Mouse (Mus musculus) erythroid progenitor cell, adult 5-6 weeks (primary cell): ENCODE measurements around the gene BC029722. TPM values are rescaled to one million over a fixed set of nuclear protein-coding genes. Genes with fewer than 3 reads are reported as not detected.
"Not testable (repeated sequence)": the region's sequence is repeated elsewhere in the genome, so short reads cannot be mapped to it uniquely, and the experiment has no call there.

Source experiments
- ATAC-seq: replicated peaks from 2 replicates; pipeline ENCODE4 v1.8.0; 2016; ENCODE audit warnings: moderate number of reproducible peaks, mild to moderate bottlenecking, moderate TSS enrichment, inconsistent platforms; ENCODE audit not compliant: poor library complexity, low FRiP score, severe bottlenecking
- total RNA-seq, 2 experiments: library from RNA; stranded (forward) in 1 of 2; stranded (reverse) in 1 of 2; fragments of 150-400 nt in 1 of 2; fragments of 186-747, 209-891 nt in 1 of 2; gene quantifications; 2 replicates each; pipeline versions ENCODE4 v1.2.3 to v1.2.4; 2015 to 2017; ENCODE audit warnings: low replicate concordance in 2 of 2

Gene BC029722
- total RNA-seq (2015; ENCODE audit: low replicate concordance) (not detected in 2 replicates), total RNA-seq (2017; ENCODE audit: low replicate concordance) (0.77 and 1.6 TPM in 2 replicates)

DNA sequence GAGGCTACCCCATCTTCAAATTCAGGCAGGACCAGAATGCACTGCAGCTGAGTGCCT is at the start of gene BC029722:
Gene BC029722 (minus strand): TSS at position 35 of the 57 bp plus-strand sequence.
- ATAC-seq: no peak

GRCm38 (mm10) chr2:155868320-155868719 is 49.1 kb upstream of the BC029722 start:
- ATAC-seq: no peak

GRCm38 (mm10) chr2:155863301-155863867 is 44.2 kb upstream of the BC029722 start:
- no peak for ATAC-seq

GRCm38 (mm10) chr2:155862573-155863300 is 43.5 kb upstream of the BC029722 start:
- no peak for ATAC-seq

DNA sequence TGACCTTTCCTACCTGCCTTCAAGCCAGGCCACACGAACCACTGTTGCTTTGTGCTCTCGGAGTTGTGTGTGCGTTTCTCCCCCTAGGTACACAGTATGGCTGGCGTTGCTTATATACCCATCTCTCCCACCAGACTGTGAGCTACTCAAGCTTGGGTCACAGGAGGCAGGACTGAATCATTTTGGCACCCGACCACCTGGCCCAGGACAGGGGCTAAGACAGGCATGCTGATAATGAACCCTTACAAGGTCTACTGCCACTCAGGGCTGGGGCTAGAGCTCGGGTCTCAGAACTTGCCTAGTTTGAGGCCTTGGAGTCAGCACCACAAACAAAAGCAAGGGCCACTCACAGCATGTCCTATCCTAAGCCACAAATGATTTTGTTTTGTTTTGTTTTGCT is 42.4 kb upstream of the BC029722 start:
- no peak for ATAC-seq

DNA sequence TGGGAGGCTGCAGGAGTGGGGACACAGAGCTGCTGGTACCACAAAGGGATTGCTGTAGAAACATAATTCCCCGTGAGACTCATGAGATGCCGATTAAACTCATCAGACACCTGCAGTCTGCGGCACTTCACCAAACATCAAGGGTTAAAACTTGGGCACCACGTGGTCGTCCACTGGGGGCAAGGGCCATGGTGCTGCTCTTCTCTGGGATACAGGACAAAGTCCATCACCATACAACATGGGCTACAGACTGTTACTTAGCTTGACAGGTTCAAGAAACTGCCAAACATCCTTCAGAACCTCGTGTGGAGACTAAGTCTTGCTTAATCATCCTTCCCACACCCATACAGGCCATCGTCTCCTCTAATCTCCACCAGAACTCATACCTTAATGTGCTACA is 40.9 kb upstream of the BC029722 start:
- ATAC-seq: no peak

- ATAC-seq: no peak
Observed at GRCm38 (mm10) chr2:155852536-155852935, 33.3 kb upstream of the BC029722 start.

- no peak for ATAC-seq
Observed at GRCm38 (mm10) chr2:155850120-155850519, 30.9 kb upstream of the BC029722 start.

DNA sequence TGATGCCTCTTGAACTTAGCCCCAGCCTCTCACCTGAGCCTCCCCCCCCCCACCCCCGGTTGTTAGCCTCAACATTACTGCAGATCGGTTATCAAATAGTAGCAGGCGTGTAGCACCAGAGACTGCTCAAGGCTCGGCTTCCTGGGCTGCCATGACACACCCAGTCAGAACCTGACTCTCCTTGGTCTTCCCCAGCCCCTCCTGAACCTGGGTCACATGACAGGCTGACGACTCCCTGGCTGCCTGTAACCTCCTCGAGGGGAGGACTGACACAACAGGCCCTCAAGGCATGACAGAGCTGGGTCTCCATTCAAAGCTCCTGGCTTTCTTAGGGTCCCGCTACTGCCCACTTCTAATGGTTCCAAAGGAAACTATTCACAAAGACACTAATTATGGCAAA is 30.2 kb upstream of the BC029722 start:
- no peak for ATAC-seq

GRCm38 (mm10) chr2:155848291-155848690 is 29.1 kb upstream of the BC029722 start:
- ATAC-seq: peak; percentile 72

GRCm38 (mm10) chr2:155846930-155847329 is 27.7 kb upstream of the BC029722 start:
- no peak for ATAC-seq

DNA sequence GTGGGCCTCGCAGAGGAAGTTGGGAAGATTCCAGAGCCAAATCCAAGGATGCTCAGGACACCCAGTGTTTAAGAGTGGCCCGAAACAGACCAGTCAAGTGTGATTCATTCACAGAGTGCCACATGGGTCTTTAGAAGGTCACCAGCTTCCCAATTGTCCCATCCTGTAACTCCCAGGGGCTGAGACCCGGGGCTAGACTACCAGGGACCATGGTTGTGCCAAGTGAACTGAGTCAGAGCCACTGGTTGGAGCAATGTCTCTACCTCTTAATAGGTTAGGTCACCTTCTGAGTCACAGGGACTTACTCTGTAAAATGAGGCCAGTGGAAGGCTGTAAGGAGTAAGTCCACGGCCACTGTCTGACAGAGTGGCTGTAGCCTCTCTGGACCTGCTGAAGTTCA is 19.7 kb upstream of the BC029722 start:
- no peak for ATAC-seq

DNA sequence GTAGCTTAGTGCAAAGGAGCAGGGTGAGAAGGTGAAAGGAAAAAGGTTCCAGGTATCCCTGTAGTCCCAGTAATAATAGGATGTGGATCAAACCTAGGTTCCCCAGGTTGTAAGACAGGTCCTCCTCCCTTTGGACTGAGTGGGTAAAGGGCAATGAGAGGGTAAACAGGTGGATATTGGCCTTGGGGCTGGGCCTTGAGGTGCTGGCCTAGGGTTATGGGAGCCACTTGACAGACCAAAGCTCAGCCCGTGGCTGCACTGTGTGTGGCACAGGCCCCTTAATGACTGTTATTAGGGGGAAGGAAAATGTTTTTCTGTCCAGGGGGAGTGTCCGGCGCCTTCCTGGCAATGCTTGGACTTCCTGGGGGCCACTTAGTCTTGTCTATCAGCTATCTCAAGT is 18.7 kb upstream of the BC029722 start:
- ATAC-seq: no peak

DNA sequence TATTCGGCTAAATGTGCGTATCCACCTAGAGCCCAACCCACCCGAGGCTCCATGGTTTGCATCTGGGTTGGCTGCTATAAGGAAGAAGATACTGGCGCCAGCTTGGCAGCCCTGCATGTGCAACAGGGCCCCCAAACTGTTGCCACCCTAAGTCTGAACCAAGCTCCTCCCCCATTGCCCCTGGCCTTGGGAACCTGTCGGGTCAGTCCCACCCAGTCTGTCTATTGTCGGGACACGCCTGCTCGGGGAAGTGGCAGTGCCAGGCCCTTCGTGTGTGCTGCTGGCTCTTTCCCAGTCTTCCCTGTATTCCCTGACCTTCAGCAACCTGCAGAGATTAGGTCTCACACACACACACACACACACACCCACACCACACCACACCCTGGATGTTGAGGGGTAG is 15.5 kb upstream of the BC029722 start, which contains the start of gene Fam83c:
Gene Fam83c (minus strand): TSS at position 123 of the 400 bp plus-strand sequence.
- no peak for ATAC-seq

DNA sequence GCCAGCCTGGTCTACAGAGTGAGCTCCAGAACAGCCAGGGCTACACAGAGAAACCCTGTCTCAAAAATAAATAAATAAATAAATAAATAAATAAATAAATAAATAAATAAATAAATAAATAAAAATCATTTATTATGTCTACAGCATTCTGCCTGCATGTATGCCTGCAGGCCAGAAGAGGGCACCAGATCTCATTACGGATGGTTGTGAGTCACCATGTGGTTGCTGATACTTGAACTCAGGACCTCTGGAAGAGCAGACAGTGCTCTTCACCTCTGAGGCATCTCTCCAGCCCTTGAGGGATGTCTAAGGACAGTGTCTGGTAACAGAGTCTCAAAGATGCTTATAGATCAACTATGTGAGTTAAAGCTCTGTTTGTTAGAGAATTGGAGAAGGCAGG is 12.9 kb upstream of the BC029722 start:
- ATAC-seq: not testable (repeated sequence)

- ATAC-seq: no peak
Observed at GRCm38 (mm10) chr2:155831302-155831701, 12.1 kb upstream of the BC029722 start.

DNA sequence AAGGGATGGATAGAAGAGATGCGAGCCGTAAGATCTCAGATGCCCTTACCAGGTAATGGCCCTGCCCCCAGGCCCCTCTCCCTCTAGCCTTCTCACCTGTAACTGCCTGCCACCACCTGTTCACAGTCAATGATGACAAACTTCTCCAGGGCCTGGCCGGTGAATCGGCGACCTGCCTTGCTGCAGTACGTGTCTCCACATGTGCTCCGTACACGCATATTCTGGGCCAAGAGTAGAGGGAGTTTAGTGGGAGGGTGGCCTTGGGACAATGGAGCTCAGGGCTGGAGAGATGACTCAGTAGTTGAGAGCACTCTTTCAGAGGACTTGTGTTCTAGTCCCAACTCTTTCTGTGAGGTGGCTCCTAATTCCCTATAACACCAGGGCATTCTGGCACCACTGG is 11.6 kb upstream of the BC029722 start:
- no peak for ATAC-seq

GRCm38 (mm10) chr2:155826630-155827424 is 7.6 kb upstream of the BC029722 start, which contains the start of gene Eif6:
Gene Eif6, minus strand, starts transcription at chr2:155826925.
- ATAC-seq: peak; percentile 96

DNA sequence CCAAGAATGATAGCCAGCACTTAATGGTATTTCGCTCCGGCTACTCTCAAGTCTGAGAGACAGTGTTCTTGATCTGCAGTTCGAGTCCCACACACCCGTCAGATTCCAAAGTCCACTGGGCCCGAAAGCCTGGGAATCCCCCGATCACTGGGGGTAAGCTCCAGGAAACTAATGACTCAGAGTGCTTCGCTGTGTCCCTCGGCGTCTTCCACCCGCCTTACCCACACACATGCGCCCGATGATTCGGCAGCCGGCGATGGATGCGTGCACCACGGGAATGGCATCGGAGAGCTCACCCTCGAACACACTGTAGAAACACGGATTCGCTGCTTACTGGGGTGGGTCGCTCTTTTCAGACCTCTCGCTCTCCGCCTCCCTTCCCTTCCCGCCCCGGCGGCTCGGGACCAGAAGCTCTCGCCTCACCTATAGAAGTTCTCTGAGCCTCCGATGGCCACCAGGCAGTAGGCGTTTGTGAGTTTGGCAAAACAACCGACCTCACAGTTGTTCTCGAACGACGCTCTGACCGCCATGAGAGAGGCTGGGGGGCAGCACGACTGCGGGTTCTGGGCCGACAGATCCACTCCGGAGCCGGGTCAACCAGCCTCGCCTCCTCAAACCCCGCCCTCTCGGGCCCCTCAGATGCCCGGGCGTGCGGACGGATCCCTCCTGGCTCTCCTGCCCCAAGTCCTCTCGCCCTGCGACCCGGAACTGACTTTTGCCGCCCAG is 6.8 kb upstream of the BC029722 start:
- peak; percentile 77 for ATAC-seq

DNA sequence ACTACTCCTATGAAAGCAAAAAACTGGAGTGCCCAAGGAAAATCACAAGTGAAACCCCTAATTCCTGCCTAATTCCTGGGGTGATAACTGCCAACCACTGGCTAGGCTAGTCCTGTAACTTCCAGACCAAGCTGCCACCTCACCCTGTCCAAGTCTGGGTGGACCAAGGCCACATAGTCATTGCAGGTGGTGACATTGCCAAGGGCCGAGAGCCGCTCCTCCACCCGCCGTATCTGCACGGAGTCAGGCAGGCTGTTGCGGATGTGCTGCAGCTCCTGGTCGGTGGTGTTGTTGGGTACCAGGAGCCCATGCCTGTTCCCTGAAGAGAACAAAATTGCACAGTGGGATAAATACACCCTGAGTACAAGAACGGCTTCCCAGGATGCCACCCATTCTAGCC is 4.5 kb upstream of the BC029722 start:
- no peak for ATAC-seq

DNA sequence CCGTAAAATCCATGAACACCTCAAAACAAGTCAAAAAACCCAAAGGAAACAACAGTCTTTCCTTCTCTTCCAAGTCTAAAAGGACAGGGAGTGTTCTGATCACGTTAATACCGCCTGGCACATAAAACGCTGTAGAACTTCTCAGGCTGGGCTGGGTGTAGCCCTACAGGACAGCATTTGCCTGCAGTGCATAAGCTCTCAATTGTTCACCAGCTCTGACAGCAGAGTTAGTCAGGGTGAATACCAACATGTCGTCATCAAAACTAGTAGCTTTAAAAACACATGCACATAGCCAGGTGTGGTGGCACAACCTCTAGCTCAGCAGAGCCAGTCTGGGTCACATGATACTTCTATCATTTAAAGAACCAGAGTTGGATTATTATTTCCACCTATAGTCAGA is 1.6 kb upstream of the BC029722 start:
- ATAC-seq: no peak
